Mouse (Mus musculus) MEL (cell line): Measurements from ENCODE around the gene Plch1. TPM values are rescaled to one million over a fixed set of nuclear protein-coding genes. Genes with fewer than 3 reads are reported as not detected.

ENCODE experiments used
- DNase-seq: peaks from one replicate; pipeline ENCODE4 v3.0.0; 2011; ENCODE audit warnings: low read depth, low spot score
- H3K27ac ChIP-seq: 2 replicates; pipeline ENCODE4 v1.5.1; 2012; ENCODE audit warnings: low read depth, mild to moderate bottlenecking, control low read depth, low read length, moderate library complexity; ENCODE audit not compliant: control insufficient read depth
- H3K27me3 ChIP-seq, 2 experiments: fragments of 150-350 bp in 1 of 2; sonication (generic) in 1 of 2; 2 replicates each; pipeline ENCODE4 v1.6.1; 2012; ENCODE audit warnings: low read length in 2 of 2, mild to moderate bottlenecking in 2 of 2, improper control_type of control experiment in 1 of 2, moderate library complexity in 1 of 2; ENCODE audit not compliant: insufficient read depth in 2 of 2, control insufficient read depth in 1 of 2
- H3K36me3 ChIP-seq, 2 experiments: 2 replicates each; pipeline ENCODE4 v1.6.1; 2012 to 2014; ENCODE audit warnings: low read length in 2 of 2, improper control_type of control experiment in 1 of 2, inconsistent platforms in 1 of 2, mild to moderate bottlenecking in 1 of 2; ENCODE audit not compliant: insufficient read depth in 2 of 2, control insufficient read depth in 1 of 2
- H3K4me1 ChIP-seq, 2 experiments: fragments of 150-350 bp in 1 of 2; sonication (generic) in 1 of 2; 2 replicates each; pipeline ENCODE4 v1.6.1; 2012; ENCODE audit warnings: low read length in 2 of 2, improper control_type of control experiment in 1 of 2, mild to moderate bottlenecking in 1 of 2; ENCODE audit not compliant: insufficient read depth in 2 of 2, control insufficient read depth in 1 of 2
- H3K4me3 ChIP-seq, 2 experiments: fragments of 150-350 bp in 1 of 2; sonication (generic) in 1 of 2; 2 replicates each; pipeline ENCODE4 v1.5.1; 2012; ENCODE audit warnings: low read depth in 2 of 2, low read length in 2 of 2, mild to moderate bottlenecking in 2 of 2, moderate library complexity in 2 of 2, control low read depth in 1 of 2, improper control_type of control experiment in 1 of 2; ENCODE audit not compliant: control insufficient read depth in 1 of 2, insufficient read depth in 1 of 2
- H3K79me2 ChIP-seq: 2 replicates; pipeline ENCODE4 v1.6.1; 2012; ENCODE audit warnings: mild to moderate bottlenecking, low read length, moderate library complexity; ENCODE audit not compliant: control insufficient read depth, poor library complexity, insufficient read depth
- H3K9ac ChIP-seq: 2 replicates; pipeline ENCODE4 v1.6.1; 2012; ENCODE audit warnings: low read depth, mild to moderate bottlenecking, control low read depth, low read length, moderate library complexity; ENCODE audit not compliant: control insufficient read depth, poor library complexity, severe bottlenecking
- H3K9me3 ChIP-seq: fragments of 150-350 bp; sonication (generic); replicated peaks from 2 replicates; pipeline ENCODE4 v1.6.1; 2012; ENCODE audit warnings: mild to moderate bottlenecking, low read length, improper control_type of control experiment, moderate library complexity; ENCODE audit not compliant: insufficient read depth
- BHLHE40 ChIP-seq: IDR thresholded peaks from 2 replicates; pipeline ENCODE4 v1.6.1; 2012; ENCODE audit warnings: low read depth, mild to moderate bottlenecking, inconsistent platforms, low read length, improper control_type of control experiment, borderline replicate concordance
- CTCF ChIP-seq, 3 experiments: IDR thresholded peaks in 2 of 3; conservative IDR thresholded peaks in 1 of 3; 2 replicates each; pipeline ENCODE4 v1.5.1; 2011 to 2012; ENCODE audit warnings: low read length in 3 of 3, low read depth in 2 of 3, mild to moderate bottlenecking in 2 of 3, improper control_type of control experiment in 1 of 3, inconsistent platforms in 1 of 3, mixed read lengths in 1 of 3, moderate library complexity in 1 of 3; ENCODE audit not compliant: control insufficient read depth in 1 of 3, insufficient read depth in 1 of 3, poor library complexity in 1 of 3, severe bottlenecking in 1 of 3
- ELF1 ChIP-seq: IDR thresholded peaks from 2 replicates; pipeline ENCODE4 v1.6.1; 2014; ENCODE audit warnings: low read depth, mild to moderate bottlenecking, inconsistent platforms, low read length, improper control_type of control experiment, moderate library complexity
- HCFC1 ChIP-seq: IDR thresholded peaks from 2 replicates; pipeline ENCODE4 v1.6.1; 2012; ENCODE audit warnings: low read depth, mild to moderate bottlenecking, inconsistent platforms, low read length, improper control_type of control experiment, moderate library complexity
- KAT2A ChIP-seq: conservative IDR thresholded peaks from 2 replicates; pipeline ENCODE4 v1.6.1; 2012; ENCODE audit warnings: low read depth, low read length, improper control_type of control experiment, inconsistent platforms
- MAFK ChIP-seq: IDR thresholded peaks from 2 replicates; pipeline ENCODE4 v1.6.1; 2011; ENCODE audit warnings: low read depth, mild to moderate bottlenecking, low read length, improper control_type of control experiment, borderline replicate concordance
- MEF2A ChIP-seq: IDR thresholded peaks from 2 replicates; pipeline ENCODE4 v1.6.1; 2014; ENCODE audit warnings: low read depth, mild to moderate bottlenecking, inconsistent platforms, low read length, improper control_type of control experiment; ENCODE audit not compliant: poor library complexity, insufficient replicate concordance, severe bottlenecking; ENCODE audit errors: extremely low read depth
- MXI1 ChIP-seq: IDR thresholded peaks from 2 replicates; pipeline ENCODE4 v1.6.1; 2011; ENCODE audit warnings: mild to moderate bottlenecking, low read depth, low read length, improper control_type of control experiment
- MYB ChIP-seq: IDR thresholded peaks from 2 replicates; pipeline ENCODE4 v1.6.1; 2011; ENCODE audit warnings: mild to moderate bottlenecking, low read depth, low read length, improper control_type of control experiment
- NRF1 ChIP-seq: IDR thresholded peaks from 2 replicates; pipeline ENCODE4 v1.6.1; 2014; ENCODE audit warnings: low read depth, mild to moderate bottlenecking, inconsistent platforms, low read length, improper control_type of control experiment, moderate library complexity; ENCODE audit not compliant: poor library complexity, insufficient read depth, severe bottlenecking
- POLR2A ChIP-seq, 2 experiments: IDR thresholded peaks; 2 replicates each; pipeline ENCODE4 v1.6.1; 2011 to 2012; ENCODE audit warnings: low read length in 2 of 2, mild to moderate bottlenecking in 2 of 2, control low read depth in 1 of 2, improper control_type of control experiment in 1 of 2, low read depth in 1 of 2, moderate library complexity in 1 of 2; ENCODE audit not compliant: control insufficient read depth in 1 of 2, insufficient read depth in 1 of 2, poor library complexity in 1 of 2
- POLR2AphosphoS2 ChIP-seq: IDR thresholded peaks from 2 replicates; pipeline ENCODE4 v1.6.1; 2011; ENCODE audit warnings: low read length, improper control_type of control experiment
- POLR2AphosphoS5 ChIP-seq: IDR thresholded peaks from 2 replicates; pipeline ENCODE4 v1.6.1; 2012; ENCODE audit warnings: low read depth, borderline replicate concordance, mild to moderate bottlenecking, inconsistent platforms, low read length, moderate library complexity, mixed read lengths
- RAD21 ChIP-seq: IDR thresholded peaks from 2 replicates; pipeline ENCODE4 v1.6.1; 2011; ENCODE audit warnings: mild to moderate bottlenecking, low read depth, low read length, improper control_type of control experiment
- RCOR1 ChIP-seq: IDR thresholded peaks from 2 replicates; pipeline ENCODE4 v1.6.1; 2012; ENCODE audit warnings: low read depth, mild to moderate bottlenecking, inconsistent platforms, low read length, improper control_type of control experiment
- SMC3 ChIP-seq: IDR thresholded peaks from 2 replicates; pipeline ENCODE4 v1.6.1; 2011; ENCODE audit warnings: low read depth, low read length, improper control_type of control experiment
- TCF12 ChIP-seq: IDR thresholded peaks from 2 replicates; pipeline ENCODE4 v1.6.1; 2014; ENCODE audit warnings: low read depth, mild to moderate bottlenecking, inconsistent platforms, low read length, improper control_type of control experiment, moderate library complexity
- UBTF ChIP-seq: IDR thresholded peaks from 2 replicates; pipeline ENCODE4 v1.6.1; 2012; ENCODE audit warnings: low read depth, mild to moderate bottlenecking, inconsistent platforms, low read length, improper control_type of control experiment, moderate library complexity, borderline replicate concordance; ENCODE audit not compliant: insufficient read depth
- USF1 ChIP-seq: IDR thresholded peaks from 2 replicates; pipeline ENCODE4 v1.6.1; 2014; ENCODE audit warnings: low read depth, mild to moderate bottlenecking, inconsistent platforms, low read length, improper control_type of control experiment, moderate library complexity
- USF2 ChIP-seq, 2 experiments: IDR thresholded peaks; 2 replicates each; pipeline ENCODE4 v1.6.1; 2011 to 2012; ENCODE audit warnings: improper control_type of control experiment in 2 of 2, low read length in 2 of 2, borderline replicate concordance in 1 of 2, inconsistent platforms in 1 of 2, low read depth in 1 of 2, mild to moderate bottlenecking in 1 of 2; ENCODE audit not compliant: insufficient read depth in 1 of 2
- ZC3H11A ChIP-seq: IDR thresholded peaks from 2 replicates; pipeline ENCODE4 v1.6.1; 2012; ENCODE audit warnings: low read depth, mild to moderate bottlenecking, inconsistent platforms, low read length, improper control_type of control experiment
- ZKSCAN1 ChIP-seq: IDR thresholded peaks from 2 replicates; pipeline ENCODE4 v1.6.1; 2012; ENCODE audit warnings: low read depth, mild to moderate bottlenecking, inconsistent platforms, low read length, improper control_type of control experiment, moderate library complexity
- polyA plus RNA-seq, 2 experiments: library from polyadenylated mRNA; stranded (reverse) in 1 of 2; unstranded in 1 of 2; fragments of >175 nt in 1 of 2; fragments of >200 nt in 1 of 2; gene quantifications; 2 replicates each; pipeline versions ENCODE4 v1.2.1 to v1.2.4; 2012; ENCODE audit warnings: low replicate concordance in 2 of 2, low read depth in 1 of 2; ENCODE audit not compliant: insufficient read length in 2 of 2, insufficient read depth in 1 of 2, missing spikeins in 1 of 2
- total RNA-seq: library from RNA; depleted of rRNA; stranded (reverse); fragments of 300-350 nt; gene quantifications from 2 replicates; pipeline ENCODE4 v1.2.3, GENCODE M21; 2012

Gene Plch1
- total and polyA plus RNA-seq, 3 experiments: 0.01 to 0.23 TPM; not detected in 1

GRCm38 (mm10) chr3:63897177-63897576, 2.1 kb downstream of the Plch1 start:
- Histone ChIP-seq H3K9ac (no peak overlapping the region), H3K9me3 (no peaks in the 10 kb centered on the region), H3K4me1 (no peaks in the 10 kb centered on the region), H3K4me3 (no peak overlapping the region), H3K36me3 (no peaks in the 10 kb centered on the region), H3K27me3 (peaks cover 0 to 1% of the 10 kb centered on the region in 2 experiments; a peak in 1 of 4 replicates), H3K79me2 (no peaks in the 10 kb centered on the region), H3K27ac (no peak overlapping the region)
- TF ChIP-seq NRF1 (no peak), TCF12 (no peak), USF1 (no peak), USF2 (IDR thresholded peaks at IDR 0.05; ENCODE audit: borderline replicate concordance in 1 of 2, insufficient read depth in 1 of 2, low read depth in 1 of 2, low read length in 2 of 2) (no peak), RAD21 (no peak), POLR2AphosphoS5 (no peak), UBTF (no peak), CTCF (IDR thresholded peaks at IDR 0.05 in 2 of 3, conservative IDR thresholded peaks at IDR 0.05 in 1 of 3; ENCODE audit: control insufficient read depth in 1 of 3, insufficient read depth in 1 of 3, low read depth in 2 of 3, low read length in 3 of 3, poor library complexity in 1 of 3, severe bottlenecking in 1 of 3) (no peak), KAT2A (no peak), MYB (no peak), ELF1 (no peak), MXI1 (no peak), RCOR1 (no peak), SMC3 (no peak), ZC3H11A (no peak), POLR2AphosphoS2 (no peak), MEF2A (no peak), ZKSCAN1 (no peak), BHLHE40 (no peak)
- DNase-seq: no peak

GRCm38 (mm10) chr3:63896303-63896702, 3.0 kb downstream of the Plch1 start:
- Histone ChIP-seq H3K27me3 (peaks cover 0 to 1% of the 10 kb centered on the region in 2 experiments; a peak in 1 of 4 replicates), H3K4me3 (no peak overlapping the region), H3K79me2 (no peaks in the 10 kb centered on the region), H3K9ac (no peak overlapping the region), H3K27ac (no peak overlapping the region), H3K36me3 (no peaks in the 10 kb centered on the region), H3K9me3 (no peaks in the 10 kb centered on the region), H3K4me1 (no peaks in the 10 kb centered on the region)
- no peak for DNase-seq
- TF ChIP-seq RAD21 (no peak), MYB (no peak), HCFC1 (no peak), MEF2A (no peak), POLR2A (IDR thresholded peaks at IDR 0.05; ENCODE audit: control insufficient read depth in 1 of 2, insufficient read depth in 1 of 2, low read depth in 1 of 2, low read length in 2 of 2, poor library complexity in 1 of 2) (no peak), MAFK (no peak)
